Mouse (Mus musculus) erythroblast, embryonic 14.5 days (primary cell): ENCODE measurements around the gene Mefv.

Experiments used
- GATA1 ChIP-seq: IDR thresholded peaks from 2 replicates; pipeline ENCODE4 v1.6.1; 2012; ENCODE audit warnings: low read length, inconsistent platforms, mixed read lengths
- TAL1 ChIP-seq: IDR thresholded peaks from 3 replicates; pipeline ENCODE4 v1.6.1; 2012; ENCODE audit warnings: low read length, inconsistent platforms, mixed read lengths

DNA sequence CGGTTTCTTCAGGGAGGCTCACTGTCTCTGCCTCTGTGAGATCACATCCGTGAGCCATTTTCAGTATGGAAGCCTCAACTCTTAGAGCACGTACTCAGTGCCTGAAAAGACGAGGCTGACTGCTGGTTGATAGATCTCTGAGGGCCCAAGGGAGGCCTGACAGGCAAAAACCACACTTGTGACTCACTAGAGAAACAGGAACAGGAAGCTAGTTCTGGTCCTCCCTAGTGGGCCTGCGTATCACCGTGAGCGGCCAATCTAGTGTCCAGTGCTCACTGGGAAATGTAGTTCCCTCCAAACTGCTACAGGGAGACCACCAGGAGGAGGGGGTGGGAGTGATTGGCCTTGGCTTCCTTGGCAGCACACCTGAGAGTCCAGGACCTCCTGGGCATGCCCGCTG, 18.6 kb downstream of the Mefv start:
- TF ChIP-seq GATA1 (no peak), TAL1 (no peak)
